Mouse (Mus musculus) c-Kit-negative CD71-positive TER-119-positive erythroid progenitor cells, embryonic 14.5 days (primary cell): ENCODE data around the gene Klhdc8a.

Source experiments
- DNase-seq: peaks from one replicate; pipeline ENCODE4 v3.0.0-alpha.2; 2013; ENCODE audit warnings: low read depth, low spot score

Gene Klhdc8a

GRCm38 (mm10) chr1:132317894-132318863 lies 19.8 kb downstream of the Klhdc8a start:
- DNase-seq, result no peak

- no peak for DNase-seq
Observed at GRCm38 (mm10) chr1:132319242-132319641, 20.8 kb downstream of the Klhdc8a start.

GRCm38 (mm10) chr1:132321821-132322580 lies 23.6 kb downstream of the Klhdc8a start:
- DNase-seq, result no peak

GRCm38 (mm10) chr1:132322711-132323542 lies 24.5 kb downstream of the Klhdc8a start:
- no peak for DNase-seq

- DNase-seq, result no peak
Observed at GRCm38 (mm10) chr1:132326777-132327176, 28.4 kb downstream of the Klhdc8a start.

GRCm38 (mm10) chr1:132327477-132327876 lies 29.1 kb downstream of the Klhdc8a start:
- no peak for DNase-seq

- DNase-seq, result no peak
Observed at GRCm38 (mm10) chr1:132328565-132328964, 30.1 kb downstream of the Klhdc8a start.

- DNase-seq, result no peak
Observed at GRCm38 (mm10) chr1:132329656-132330055, 31.2 kb downstream of the Klhdc8a start.

GRCm38 (mm10) chr1:132330397-132330796 lies 32.0 kb downstream of the Klhdc8a start:
- no peak for DNase-seq

GRCm38 (mm10) chr1:132331283-132331682 lies 32.9 kb downstream of the Klhdc8a start:
- no peak for DNase-seq

- no peak for DNase-seq
Observed at GRCm38 (mm10) chr1:132333201-132333600, 34.8 kb downstream of the Klhdc8a start.

GRCm38 (mm10) chr1:132333675-132334141 lies 35.3 kb downstream of the Klhdc8a start:
- no peak for DNase-seq

- DNase-seq, result no peak
Observed at GRCm38 (mm10) chr1:132334178-132334801, 35.9 kb downstream of the Klhdc8a start.

GRCm38 (mm10) chr1:132335378-132335965 lies 37.0 kb downstream of the Klhdc8a start:
- no peak for DNase-seq

- no peak for DNase-seq
Observed at GRCm38 (mm10) chr1:132336921-132337320, 38.5 kb downstream of the Klhdc8a start.

GRCm38 (mm10) chr1:132338027-132338660 lies 39.7 kb downstream of the Klhdc8a start:
- DNase-seq, result no peak

- no peak for DNase-seq
Observed at GRCm38 (mm10) chr1:132341731-132342501, 43.5 kb downstream of the Klhdc8a start.

- DNase-seq, result no peak
Observed at GRCm38 (mm10) chr1:132342518-132342917, 44.1 kb downstream of the Klhdc8a start.

- DNase-seq, result no peak
Observed at GRCm38 (mm10) chr1:132343191-132343590, 44.8 kb downstream of the Klhdc8a start.
